Mouse (Mus musculus) kidney, postnatal 0 days (tissue): ENCODE measurements around the gene Diras1. TPM values are rescaled to one million over a fixed set of nuclear protein-coding genes. Genes with fewer than 3 reads are reported as not detected.
A peak's percentile ranks its signal among the peaks of the same experiment; 100 is the strongest.

Experiments used
- ATAC-seq: fragments of 200-750 bp; cut with Nextera tagmentation; replicated peaks from 2 replicates; pipeline ENCODE4 v1.8.0; 2017; ENCODE audit warnings: low read depth, moderate number of reproducible peaks, moderate TSS enrichment, moderate library complexity; ENCODE audit not compliant: low FRiP score
- DNase-seq: peaks from one replicate; pipeline ENCODE4 v3.0.0-alpha.2; 2016; ENCODE audit warnings: low spot score
- H3K27ac ChIP-seq: fragments of 300-500 bp; sonication (generic); 2 replicates; pipeline ENCODE4 v1.5.1; 2014; ENCODE audit warnings: mild to moderate bottlenecking
- H3K27me3 ChIP-seq: fragments of 300-500 bp; sonication (generic); 2 replicates; pipeline ENCODE4 v1.6.1; 2014; ENCODE audit warnings: low read length, mixed read lengths; ENCODE audit not compliant: insufficient read depth
- H3K36me3 ChIP-seq: fragments of 300-500 bp; sonication (generic); 2 replicates; pipeline ENCODE4 v1.6.1; 2014; ENCODE audit warnings: low read length, mixed read lengths; ENCODE audit not compliant: insufficient read depth
- H3K4me1 ChIP-seq: fragments of 300-500 bp; sonication (generic); replicated peaks from 2 replicates; pipeline ENCODE4 v1.6.1; 2014; ENCODE audit warnings: antibody characterized with exemption, low read length, mixed read lengths; ENCODE audit not compliant: insufficient read depth
- H3K4me2 ChIP-seq: fragments of 300-500 bp; sonication (generic); 2 replicates; pipeline ENCODE4 v1.6.1; 2014; ENCODE audit warnings: mild to moderate bottlenecking, low read length, moderate library complexity, mixed read lengths
- H3K4me3 ChIP-seq: fragments of 300-500 bp; sonication (generic); replicated peaks from 2 replicates; pipeline ENCODE4 v1.5.1; 2014; ENCODE audit warnings: low read depth, low read length
- H3K9ac ChIP-seq: fragments of 300-500 bp; sonication (generic); 2 replicates; pipeline ENCODE4 v1.6.1; 2014; ENCODE audit warnings: low read depth, low read length
- H3K9me3 ChIP-seq: fragments of 300-500 bp; sonication (generic); replicated peaks from 2 replicates; pipeline ENCODE4 v1.6.1; 2016; ENCODE audit warnings: low read length, inconsistent platforms, mixed read lengths
- CTCF ChIP-seq: IDR thresholded peaks from 2 replicates; pipeline ENCODE4 v1.5.1; 2016; ENCODE audit warnings: antibody characterized with exemption, low read depth, mild to moderate bottlenecking, moderate library complexity
- WGBS: fragments of 180-500 bp; shearing (Covaris S2); extraction: QIAGEN DNeasy Blood & Tissue Kit; methylation state at CpG from one replicate; pipeline ENCODE4 v1.1.7; 2014; 5-methylcytosine and 5-hydroxymethylcytosine counted together
- polyA plus RNA-seq: library from polyadenylated mRNA; unstranded; fragments of >200 nt; fragmentation: Nextera tagmentation; extraction: Ambion mirVana; gene quantifications from 2 replicates; pipeline ENCODE4 v1.2.1, GENCODE M21; 2015

Diras1 gene
- polyA plus RNA-seq, 1 experiment from 2014 or later: 0.11 TPM

DNA sequence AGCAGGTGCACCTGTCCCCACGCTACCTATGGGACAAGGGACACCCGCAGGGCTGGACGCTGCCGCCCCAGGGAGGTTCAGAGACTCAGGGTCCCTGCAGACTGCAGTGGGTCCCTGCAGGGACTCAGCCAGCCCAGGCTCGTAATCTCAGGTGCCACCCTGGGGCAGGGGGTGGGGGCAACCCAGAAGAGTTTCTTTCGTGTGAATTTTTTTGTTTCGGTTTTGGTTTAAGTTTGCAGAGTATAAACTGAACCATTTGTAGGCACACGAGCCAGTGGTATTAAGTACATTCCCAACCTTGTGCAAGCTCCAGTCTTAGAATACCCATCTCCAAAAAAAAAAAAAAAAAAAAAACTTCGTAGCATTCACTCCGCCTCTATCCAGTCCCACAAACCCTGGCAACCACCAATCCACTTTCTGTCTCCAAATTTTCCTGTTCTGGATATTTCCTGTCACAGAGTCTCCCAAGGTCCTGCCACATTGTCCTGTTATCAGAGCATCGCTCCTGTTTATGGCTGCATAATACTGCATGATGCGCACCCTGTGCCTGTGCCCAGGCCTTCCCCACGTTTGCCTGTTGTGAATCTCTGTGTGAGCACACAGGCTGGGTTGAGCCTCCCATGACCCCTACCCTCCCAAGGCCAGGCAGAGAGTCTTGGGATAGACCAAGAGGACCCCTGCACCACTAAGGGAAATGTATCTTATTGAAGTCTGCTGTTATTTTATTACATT is 39.3 kb downstream of the Diras1 start:
- Histone ChIP-seq H3K36me3 (no peaks in the 10 kb centered on the region), H3K4me2 (peak overlapping the region; percentile 68), H3K27ac (0 out of 2 replicates have a peak overlapping the region, but pooled peaks have one; percentile 25), H3K4me1 (peaks cover 7% of the 10 kb centered on the region; the same call in 1 of the 2 replicates), H3K4me3 (peak overlapping the region; percentile 34), H3K9ac (peak overlapping the region; percentile 43), H3K27me3 (0 out of 2 replicates have a peak, but pooled peaks cover 5% of the 10 kb centered on the region), H3K9me3 (no peaks in the 10 kb centered on the region)
- 33% methylated on average over 13 of the region's 13 CpGs for WGBS
- DNase-seq: no peak
- TF ChIP-seq CTCF: no peak
- no peak; the same call in 1 of the 2 replicates for ATAC-seq

GRCm38 (mm10) chr10:80985241-80985969 is 40.1 kb downstream of the Diras1 start:
- H3K9ac ChIP-seq: peak overlapping the region; percentile 43
- ATAC-seq: peak; percentile 16; the same call in 1 of the 2 replicates
- TF ChIP-seq CTCF: no peak
- peaks cover 7% of the 10 kb centered on the region; the same call in 1 of the 2 replicates for H3K4me1 ChIP-seq
- peak overlapping the region; percentile 34 for H3K4me3 ChIP-seq
- WGBS: 6% methylated on average over 37 of the region's 37 CpGs
- DNase-seq: no peak
- H3K9me3 ChIP-seq: no peaks in the 10 kb centered on the region
- 0 out of 2 replicates have a peak, but pooled peaks cover 5% of the 10 kb centered on the region for H3K27me3 ChIP-seq
- H3K27ac ChIP-seq: 0 out of 2 replicates have a peak overlapping the region, but pooled peaks have one; percentile 25
- peak overlapping the region; percentile 68 for H3K4me2 ChIP-seq
- H3K36me3 ChIP-seq: no peaks in the 10 kb centered on the region

- H3K9ac ChIP-seq: no peak overlapping the region
- no peak for TF ChIP-seq CTCF
- WGBS: 87% methylated on average over 12 of the region's 12 CpGs
- H3K4me1 ChIP-seq: peaks cover 7% of the 10 kb centered on the region; the same call in 1 of the 2 replicates
- H3K4me2 ChIP-seq: no peak overlapping the region
- no peak overlapping the region for H3K4me3 ChIP-seq
- H3K36me3 ChIP-seq: no peaks in the 10 kb centered on the region
- DNase-seq: no peak
- H3K9me3 ChIP-seq: no peaks in the 10 kb centered on the region
- no peak overlapping the region for H3K27ac ChIP-seq
- no peak for ATAC-seq
- H3K27me3 ChIP-seq: 0 out of 2 replicates have a peak, but pooled peaks cover 5% of the 10 kb centered on the region
These were observed 41.2 kb downstream of the Diras1 start for GRCm38 (mm10) chr10:80984223-80984622.

- DNase-seq (no peak), ATAC-seq (0 out of 2 replicates have a peak, but pooled peaks have one; percentile 38)
- no peak overlapping the region for H3K4me3 ChIP-seq
- 33% methylated on average over 4 of the region's 4 CpGs for WGBS
- 0 out of 2 replicates have a peak, but pooled peaks cover 5% of the 10 kb centered on the region for H3K27me3 ChIP-seq
- H3K27ac ChIP-seq: no peak overlapping the region
- H3K9me3 ChIP-seq: no peaks in the 10 kb centered on the region
- H3K9ac ChIP-seq: no peak overlapping the region
- H3K4me2 ChIP-seq: no peak overlapping the region
- peaks cover 7% of the 10 kb centered on the region; the same call in 1 of the 2 replicates for H3K4me1 ChIP-seq
- no peaks in the 10 kb centered on the region for H3K36me3 ChIP-seq
- TF ChIP-seq CTCF: no peak
These were observed 43.1 kb downstream of the Diras1 start for GRCm38 (mm10) chr10:80982381-80982780.

DNA sequence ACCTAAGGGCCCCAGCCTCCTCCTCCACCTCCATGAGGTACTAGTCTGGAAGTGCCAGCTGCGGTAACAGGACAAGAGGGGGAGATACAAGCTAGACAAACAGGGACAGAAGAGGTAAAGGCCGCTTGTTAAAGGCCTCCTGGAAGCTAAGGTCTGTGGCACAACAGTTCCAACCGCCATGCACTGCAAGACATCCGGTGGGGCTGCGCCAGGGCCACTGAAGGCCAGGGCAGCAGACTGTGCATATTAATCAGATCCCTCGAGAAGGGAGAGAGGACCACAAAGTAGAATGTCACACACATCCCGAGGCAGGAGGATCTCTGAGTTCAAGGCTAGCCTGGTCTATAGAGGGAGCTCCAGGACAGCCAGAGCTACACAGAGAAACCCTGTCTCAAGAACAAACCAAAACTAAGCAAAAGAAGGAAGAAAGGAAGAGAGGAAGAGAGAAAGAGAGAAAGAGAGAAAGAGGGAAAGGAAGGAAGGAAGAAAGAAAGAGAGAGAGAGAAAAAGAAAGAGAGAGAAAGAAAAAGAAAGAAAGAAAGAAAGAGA is 43.8 kb downstream of the Diras1 start:
- 44% methylated on average over 7 of the region's 7 CpGs for WGBS
- ATAC-seq: no peak

GRCm38 (mm10) chr10:80975478-80975877 is 50.0 kb downstream of the Diras1 start:
- Histone ChIP-seq H3K36me3 (no peaks in the 10 kb centered on the region), H3K27me3 (no peaks in the 10 kb centered on the region), H3K27ac (no peak overlapping the region), H3K9ac (no peak overlapping the region), H3K4me2 (no peak overlapping the region), H3K9me3 (no peaks in the 10 kb centered on the region), H3K4me3 (no peak overlapping the region), H3K4me1 (peaks cover 16% of the 10 kb centered on the region)
- 64% methylated on average over 11 of the region's 11 CpGs for whole genome bisulfite sequencing
- DNase-seq (peak; percentile 53), ATAC-seq (peak; percentile 71; the same call in 1 of the 2 replicates)
- no peak for TF ChIP-seq CTCF

More for the DNA sequence above, 43.8 kb downstream of the Diras1 start:
- no peaks in the 10 kb centered on the region for H3K9me3 ChIP-seq
- H3K4me1 ChIP-seq: peaks cover 7% of the 10 kb centered on the region; the same call in 1 of the 2 replicates
- DNase-seq: no peak
- no peak overlapping the region for H3K27ac ChIP-seq
- TF ChIP-seq CTCF: peak; percentile 18; the same call in 1 of the 2 replicates
- H3K4me3 ChIP-seq: no peak overlapping the region
- H3K36me3 ChIP-seq: no peaks in the 10 kb centered on the region
- no peak overlapping the region for H3K4me2 ChIP-seq
- no peak overlapping the region for H3K9ac ChIP-seq
- 0 out of 2 replicates have a peak, but pooled peaks cover 5% of the 10 kb centered on the region for H3K27me3 ChIP-seq
